Mouse (Mus musculus): Measurements from ENCODE around the gene Zbtb42.

GRCm38 (mm10) chr12:112706704-112707572 lies 28.3 kb downstream of the Zbtb42 start:
- TF ChIP-seq POU5F1 (IDR thresholded peaks at IDR 0.05; ENCODE audit: borderline replicate concordance, low read length): no peak
- peak; percentile 98 for TF ChIP-seq CTCF (conservative IDR thresholded peaks at IDR 0.05; ENCODE audit: low read length)

Data from E14TG2a.4 (cell line).